Mouse (Mus musculus) right cerebral cortex, adult 18-20 months (tissue): ENCODE measurements around the gene Utp14a.
A peak's percentile ranks its signal among the peaks of the same experiment; 100 is the strongest.
"Not testable (repeated sequence)": the region's sequence is repeated elsewhere in the genome, so short reads cannot be mapped to it uniquely, and the experiment has no call there.

Source experiments
- DNase-seq: peaks from one replicate; pipeline ENCODE4 v3.0.0; 2022; ENCODE audit warnings: mixed read lengths

Utp14a gene

GRCm38 (mm10) chrX:48256468-48257007 lies at the start of gene Utp14a:
Gene Utp14a, plus strand, starts transcription at chrX:48256862.
- DNase-seq = peak; percentile 95

DNA sequence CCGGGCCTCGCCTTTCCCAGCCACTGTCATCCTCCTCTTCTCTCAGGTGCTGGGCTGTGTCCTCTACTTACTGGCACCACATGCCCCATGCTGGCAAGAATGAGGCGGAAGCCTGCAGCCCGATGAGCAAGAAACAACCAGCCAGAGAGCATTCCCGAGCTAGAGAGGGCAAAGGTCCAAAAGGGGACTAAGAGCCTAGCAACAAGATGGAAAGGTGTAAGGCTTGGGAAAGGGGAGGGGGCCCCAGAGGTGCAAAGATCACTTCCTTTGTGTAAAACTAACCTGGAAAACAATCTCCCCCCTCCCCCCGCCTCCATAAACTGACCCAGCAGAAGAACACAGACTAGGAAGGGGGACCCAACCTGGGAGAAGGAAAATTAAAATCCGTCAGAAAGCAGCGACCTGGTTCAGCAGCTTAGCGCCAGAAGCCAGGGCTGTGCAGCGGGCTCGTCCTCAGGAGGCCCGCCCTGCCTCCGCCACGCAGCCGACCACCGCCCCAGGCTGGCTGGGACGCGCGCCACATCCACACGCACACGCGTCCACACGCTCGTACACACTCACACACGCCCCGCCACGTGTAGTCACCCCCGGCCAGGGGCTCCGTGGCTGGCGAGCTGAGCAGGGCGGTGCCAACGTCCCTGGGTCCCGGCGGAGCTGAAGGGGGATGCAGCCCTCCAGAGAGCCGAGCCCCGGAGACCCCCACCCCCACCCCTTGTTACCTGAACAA lies 48.7 kb upstream of the Utp14a start:
- peak; percentile 5 for DNase-seq

- DNase-seq = peak; percentile 88
These were observed 48.0 kb upstream of the Utp14a start, which contains the start of gene Zdhhc9 for GRCm38 (mm10) chrX:48208519-48209185. Gene Zdhhc9, minus strand, starts transcription at chrX:48208878.

DNA sequence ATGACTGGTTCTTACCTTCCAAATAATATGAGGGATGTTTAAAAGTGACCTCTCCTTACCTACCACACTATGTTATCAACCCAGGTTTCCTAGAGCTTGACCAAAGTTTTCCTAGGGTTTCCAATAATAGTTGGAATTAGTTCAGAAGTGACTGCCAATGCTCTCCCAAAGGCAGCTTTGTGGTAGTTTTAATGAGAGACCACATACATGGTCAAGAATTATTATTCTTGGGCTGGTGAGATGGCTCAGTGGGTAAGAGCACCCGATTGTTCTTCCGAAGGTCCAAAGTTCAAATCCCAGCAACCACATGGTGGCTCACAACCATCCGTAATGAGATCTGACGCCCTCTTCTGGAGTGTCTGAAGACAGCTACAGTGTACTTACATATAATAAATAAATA lies 46.9 kb upstream of the Utp14a start:
- not testable (repeated sequence) for DNase-seq

GRCm38 (mm10) chrX:48219468-48219867 lies 37.2 kb upstream of the Utp14a start:
- no peak for DNase-seq

GRCm38 (mm10) chrX:48222706-48223105 lies 34.0 kb upstream of the Utp14a start:
- no peak for DNase-seq

GRCm38 (mm10) chrX:48226225-48226624 lies 30.4 kb upstream of the Utp14a start:
- no peak for DNase-seq

DNA sequence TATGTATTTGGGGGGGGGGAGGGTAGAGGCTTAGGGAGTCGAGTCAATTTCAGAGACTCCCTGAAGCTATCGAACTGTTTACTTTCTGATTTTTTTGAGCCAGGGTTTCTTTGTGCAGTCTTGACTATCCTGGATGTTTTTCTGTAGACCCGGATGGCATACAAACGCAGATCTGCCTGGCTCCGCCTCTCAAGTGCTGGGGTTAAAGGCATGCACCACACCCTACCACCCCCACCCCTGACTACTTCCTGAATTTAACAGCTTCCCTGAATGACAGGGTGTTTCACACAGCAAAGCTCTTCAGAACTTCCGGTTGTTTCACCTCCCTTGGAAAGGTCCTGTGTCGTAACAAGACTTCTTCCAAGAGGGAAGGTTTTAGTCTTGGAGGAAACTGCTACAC lies 22.2 kb upstream of the Utp14a start:
- no peak for DNase-seq

DNA sequence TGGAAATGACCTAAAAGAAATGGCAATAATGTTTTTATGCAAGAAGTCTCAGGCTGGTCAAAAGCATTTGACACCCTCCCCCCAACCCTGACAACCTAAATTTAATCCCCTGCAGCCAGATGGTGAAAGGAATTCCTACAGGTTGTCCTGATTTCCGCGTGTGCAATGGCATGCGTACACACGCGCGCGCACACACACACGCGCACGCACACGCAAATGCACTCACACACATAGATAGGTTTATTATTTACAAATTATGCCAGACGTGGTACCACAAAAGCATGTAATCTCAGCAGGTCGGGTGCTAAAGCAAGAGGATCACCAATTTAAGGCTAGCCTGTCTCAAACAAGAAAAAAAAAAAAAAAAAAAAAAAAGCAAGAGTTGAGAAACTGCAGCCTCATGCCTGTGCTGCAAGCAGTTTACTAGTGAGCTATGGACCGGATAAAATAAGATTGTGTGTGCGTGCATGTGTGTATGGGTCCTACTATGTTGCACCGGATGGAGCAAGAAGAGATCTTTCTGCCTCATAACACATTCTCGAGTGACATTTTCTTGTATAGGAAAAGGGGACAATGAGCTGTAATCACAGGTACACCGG lies 733 bp upstream of the Utp14a start:
- peak; percentile 3 for DNase-seq

GRCm38 (mm10) chrX:48257011-48257410 lies 349 bp downstream of the Utp14a start:
- DNase-seq = no peak

- DNase-seq = no peak
These were observed 15.0 kb downstream of the Utp14a start for GRCm38 (mm10) chrX:48271671-48272070.

- DNase-seq = no peak
These were observed 18.0 kb downstream of the Utp14a start for GRCm38 (mm10) chrX:48274634-48275033.

DNA sequence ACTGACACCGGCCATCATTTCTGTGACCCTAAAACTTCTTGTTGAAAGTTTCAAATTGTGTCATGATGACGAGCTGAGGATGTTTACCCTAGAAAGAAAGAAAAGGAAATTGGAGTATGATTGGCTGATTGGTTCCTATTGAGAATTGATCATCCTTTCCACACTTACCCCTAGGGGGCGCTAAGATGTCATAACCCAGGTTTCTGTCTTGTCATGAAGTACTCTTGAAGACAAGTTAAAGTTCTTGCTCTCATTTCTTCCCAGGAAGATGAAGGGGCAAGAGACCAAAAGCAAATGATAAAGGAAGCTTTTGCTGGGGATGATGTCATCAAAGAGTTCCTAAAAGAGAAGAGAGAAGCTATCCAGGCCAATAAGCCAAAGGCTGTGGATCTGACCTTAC lies 21.4 kb downstream of the Utp14a start:
- DNase-seq = no peak

DNA sequence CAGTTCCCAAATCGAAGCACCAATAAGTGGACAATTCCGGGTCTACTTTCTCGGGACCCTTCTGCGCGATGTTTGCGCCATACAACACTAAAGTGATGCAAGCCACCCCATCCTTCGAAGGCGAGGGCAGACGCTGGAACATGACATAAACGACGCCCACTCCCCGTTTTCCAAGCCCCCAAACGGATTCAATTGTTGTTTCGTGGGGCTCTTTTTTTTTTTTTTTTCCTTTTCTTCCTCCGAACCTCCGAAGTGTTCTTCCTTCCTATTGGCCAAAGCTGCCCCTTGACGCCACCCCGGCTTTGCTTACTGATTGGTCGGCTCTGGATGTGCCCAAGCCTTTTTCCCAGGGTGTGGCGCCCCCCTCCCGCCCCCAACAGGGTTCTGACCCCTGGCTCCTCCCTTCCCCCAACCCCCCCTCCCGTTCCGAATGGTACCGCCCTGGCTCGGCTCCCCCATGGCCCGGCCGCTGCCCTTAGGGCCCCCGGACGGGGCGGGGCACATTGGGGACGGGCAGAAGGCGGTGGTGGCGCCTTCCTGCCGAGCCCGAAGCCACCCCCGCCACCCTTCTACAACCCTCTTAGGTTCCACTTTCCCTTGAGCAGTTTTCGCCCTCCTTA lies 27.8 kb downstream of the Utp14a start:
- peak; percentile 82 for DNase-seq

GRCm38 (mm10) chrX:48285006-48285650 lies 28.5 kb downstream of the Utp14a start:
- peak; percentile 46 for DNase-seq

DNA sequence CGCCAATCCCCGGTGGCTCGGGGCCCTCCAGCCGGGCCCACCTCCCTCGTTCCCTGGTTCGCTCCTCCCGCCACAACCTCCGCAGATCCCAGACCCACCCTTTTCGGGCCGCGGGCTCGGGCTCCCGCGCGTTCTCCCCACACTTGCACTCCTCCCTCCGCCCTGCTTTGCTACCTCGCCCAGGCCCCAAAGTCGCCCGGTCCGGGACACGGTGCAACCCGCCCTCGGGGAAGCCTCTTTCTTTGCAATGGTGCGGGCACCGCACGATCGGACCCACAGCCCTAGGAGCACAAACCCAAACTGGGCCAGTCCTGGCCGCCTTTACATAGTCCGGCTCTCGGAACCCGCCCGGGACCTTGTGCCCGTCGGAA lies 29.0 kb downstream of the Utp14a start:
- peak; percentile 31 for DNase-seq

GRCm38 (mm10) chrX:48286488-48286887 lies 29.8 kb downstream of the Utp14a start:
- DNase-seq = no peak

DNA sequence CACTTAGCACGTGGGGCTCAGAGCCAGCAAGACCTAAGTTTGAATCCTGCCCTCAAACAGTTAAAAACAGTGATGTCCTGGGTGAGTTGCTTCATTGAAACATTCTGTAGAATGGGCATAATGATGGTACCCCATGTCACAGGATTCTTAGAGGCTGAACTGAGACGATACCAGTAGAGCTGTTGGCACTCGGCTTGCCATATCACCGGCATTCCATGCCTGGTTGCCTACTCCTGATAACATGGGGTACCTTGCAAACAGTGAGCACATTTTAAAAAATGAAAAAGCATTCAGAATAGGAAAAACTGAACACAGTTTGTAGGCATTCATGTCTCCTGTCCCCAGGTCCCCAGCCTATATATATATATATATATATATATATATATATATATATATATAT lies 31.3 kb downstream of the Utp14a start:
- no peak for DNase-seq

GRCm38 (mm10) chrX:48291413-48291812 lies 34.8 kb downstream of the Utp14a start:
- DNase-seq = no peak

DNA sequence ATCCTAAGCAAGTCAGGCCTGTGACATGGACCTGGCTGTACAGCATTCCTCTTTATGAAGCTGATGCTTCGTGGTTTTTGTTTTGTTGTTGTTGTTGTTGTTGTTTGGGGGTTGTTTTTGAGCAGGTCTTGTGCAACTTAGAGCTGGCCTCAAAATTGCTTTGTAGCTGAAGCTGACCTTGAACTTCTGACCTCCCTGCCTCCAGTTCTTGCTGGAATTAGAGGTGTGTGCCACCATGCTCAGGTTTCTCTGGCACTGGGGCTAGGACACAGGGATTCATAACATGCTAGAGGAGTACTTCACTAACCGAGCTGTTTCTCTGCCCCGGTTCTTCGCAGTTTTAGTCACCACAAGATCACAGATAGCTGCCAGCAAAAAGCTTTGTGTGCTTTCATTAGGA lies 48.7 kb downstream of the Utp14a start:
- no peak for DNase-seq

- no peak for DNase-seq
These were observed 54.2 kb downstream of the Utp14a start for GRCm38 (mm10) chrX:48310706-48311517.

- DNase-seq = no peak
These were observed 55.1 kb downstream of the Utp14a start for GRCm38 (mm10) chrX:48311727-48312126.
